Comparison of ENCODE assay signal across 7 mouse cellular contexts in the genomic region with DNA sequence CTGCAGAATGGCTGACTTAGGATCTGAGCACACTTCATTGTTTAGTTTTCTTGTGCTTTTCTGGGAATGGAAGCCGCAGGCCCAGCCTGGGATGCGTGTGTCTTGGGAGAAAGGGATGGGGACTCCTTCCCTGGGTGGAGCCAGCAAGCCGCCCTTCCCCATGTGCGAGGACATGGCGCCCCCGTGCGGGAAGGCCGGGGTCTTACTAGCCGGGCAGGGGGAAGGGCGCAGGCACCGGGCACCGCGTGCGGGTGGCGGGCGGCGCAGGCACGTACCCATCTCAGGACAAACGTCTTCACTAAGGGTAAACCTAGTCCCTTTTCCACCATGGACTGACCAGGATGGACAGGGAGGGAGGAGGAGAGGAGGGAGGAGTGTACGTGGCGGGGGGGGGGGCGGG. TPM values are rescaled to one million over a fixed set of nuclear protein-coding genes. Genes with fewer than 3 reads are reported as not detected.
DNase-seq lines count a peak whose midpoint lies in the region; ATAC-seq and TF ChIP-seq lines count a peak whose summit lies in the region.

No protein-coding gene starts in this region.

- no peak for TF ChIP-seq POLR2A in cortical plate, adult 2 months (IDR thresholded peaks at IDR 0.05; ENCODE audit: extremely low read depth, insufficient read depth, low read length)

- ATAC-seq in hematopoietic stem cell, adult 5-6 weeks (replicated peaks in 1 of 2; ENCODE audit: insufficient read depth in 1 of 2, low FRiP score in 2 of 2, low TSS enrichment in 1 of 2, low read depth in 1 of 2, poor library complexity in 2 of 2, severe bottlenecking in 2 of 2), result peak; percentile 14 to 44; a peak in 2 of 4 replicates
- ATAC-seq in liver, embryonic 16.5 days (ENCODE audit: low read depth), result no peak
- no peak for ATAC-seq in stomach, embryonic 15.5 days (ENCODE audit: insufficient read depth, low FRiP score, low read depth)
- no peak for ATAC-seq in midbrain, embryonic 13.5 days

- H3K36me3 ChIP-seq in liver, embryonic 16.5 days (ENCODE audit: control insufficient read depth, insufficient read depth), result no peaks in the 10 kb centered on the region
- H3K36me3 ChIP-seq in stomach, embryonic 15.5 days, result no peaks in the 10 kb centered on the region
- H3K36me3 ChIP-seq in midbrain, embryonic 13.5 days, result peaks cover 17% of the 10 kb centered on the region

- WGBS in liver, embryonic 16.5 days (ENCODE audit: insufficient replicate concordance), result 4% methylated on average over 19 of the region's 22 CpGs
- WGBS in stomach, embryonic 15.5 days, result 16% methylated on average over 19 of the region's 22 CpGs
- WGBS in midbrain, embryonic 13.5 days, result 12% methylated on average over 19 of the region's 22 CpGs

- 0 out of 2 replicates have a peak overlapping the region, but pooled peaks have one; percentile 34 for H3K4me2 ChIP-seq in liver, embryonic 16.5 days (ENCODE audit: low read depth, low read length)
- H3K4me2 ChIP-seq in stomach, embryonic 15.5 days, result peak overlapping the region; percentile 32; the same call in 1 of the 2 replicates
- H3K4me2 ChIP-seq in midbrain, embryonic 13.5 days (replicated peaks), result no peak overlapping the region

- H3K27me3 ChIP-seq in liver, embryonic 16.5 days (ENCODE audit: control insufficient read depth, insufficient read depth, low read depth, low read length), result peaks cover 43% of the 10 kb centered on the region
- H3K27me3 ChIP-seq in stomach, embryonic 15.5 days (replicated peaks), result peaks cover 25% of the 10 kb centered on the region
- H3K27me3 ChIP-seq in midbrain, embryonic 13.5 days, result peaks cover 64% of the 10 kb centered on the region

- no peak overlapping the region for H3K9ac ChIP-seq in liver, embryonic 16.5 days (ENCODE audit: low read depth, low read length)
- no peak overlapping the region for H3K9ac ChIP-seq in stomach, embryonic 15.5 days
- no peak overlapping the region for H3K9ac ChIP-seq in midbrain, embryonic 13.5 days (replicated peaks)

- H3K4me3 ChIP-seq in cortical plate, adult 2 months (ENCODE audit: insufficient read depth, low read length), result no peak overlapping the region
- no peak overlapping the region for H3K4me3 ChIP-seq in liver, embryonic 16.5 days (ENCODE audit: low read depth, low read length)
- no peak overlapping the region for H3K4me3 ChIP-seq in stomach, embryonic 15.5 days (replicated peaks)
- H3K4me3 ChIP-seq in midbrain, embryonic 13.5 days (replicated peaks), result no peak overlapping the region

- peak; percentile 75 for DNase-seq in 3134 (ENCODE audit: extremely low read depth, insufficient read length, low spot score)
- peak; percentile 89 to 90 for DNase-seq in B cell, adult 2 months

- no peak overlapping the region for H3K27ac ChIP-seq in cortical plate, adult 2 months (ENCODE audit: insufficient read depth, low read length)
- H3K27ac ChIP-seq in liver, embryonic 16.5 days (ENCODE audit: low read length), result no peak overlapping the region
- H3K27ac ChIP-seq in stomach, embryonic 15.5 days, result no peak overlapping the region
- no peak overlapping the region for H3K27ac ChIP-seq in midbrain, embryonic 13.5 days

- H3K9me3 ChIP-seq in liver, embryonic 16.5 days (replicated peaks; ENCODE audit: control insufficient read depth, low read length), result no peaks in the 10 kb centered on the region
- H3K9me3 ChIP-seq in stomach, embryonic 15.5 days, result no peaks in the 10 kb centered on the region
- 0 out of 2 replicates have a peak, but pooled peaks cover 2% of the 10 kb centered on the region for H3K9me3 ChIP-seq in midbrain, embryonic 13.5 days

- TF ChIP-seq CTCF in cortical plate, adult 2 months (IDR thresholded peaks at IDR 0.05; ENCODE audit: extremely low read depth, insufficient read depth, low read length), result 0 out of 2 replicates have a peak, but pooled peaks have one; percentile 3

- H3K4me1 ChIP-seq in cortical plate, adult 2 months (ENCODE audit: control insufficient read depth, insufficient read depth, low read length), result no peaks in the 10 kb centered on the region
- H3K4me1 ChIP-seq in liver, embryonic 16.5 days (ENCODE audit: control insufficient read depth, low read depth, low read length), result peaks cover 25% of the 10 kb centered on the region
- H3K4me1 ChIP-seq in stomach, embryonic 15.5 days, result peaks cover 30% of the 10 kb centered on the region
- H3K4me1 ChIP-seq in midbrain, embryonic 13.5 days (replicated peaks), result peaks cover 26% of the 10 kb centered on the region

RNA-seq across cellular contexts. Expression of a gene that starts 22.4 kb away (rescaled TPM):
- 100 and 104 TPM in 2 replicates for polyA plus RNA-seq in cortical plate, adult 2 months (2012; rRNA removed)
- 53.6 and 78.4 TPM in 2 replicates for total RNA-seq in hematopoietic stem cell, adult 5-6 weeks (2017)
- 18.5 and 22.5 TPM in 2 replicates for polyA plus RNA-seq in liver, embryonic 16.5 days (2015; fragmentation: Nextera tagmentation; extraction: Ambion mirVana)
- polyA plus RNA-seq in stomach, embryonic 15.5 days (2015; fragmentation: Nextera tagmentation; extraction: Ambion mirVana), result 70.6 and 75.1 TPM in 2 replicates
- 51.1 and 51.3 TPM in 2 replicates for polyA plus RNA-seq in midbrain, embryonic 13.5 days (2015; fragmentation: Nextera tagmentation; extraction: Ambion mirVana)

RNA-seq across cellular contexts. Expression of a gene that starts 35.7 kb away (rescaled TPM):
- polyA plus RNA-seq in cortical plate, adult 2 months (2012; rRNA removed), result 2.8 and 3.4 TPM in 2 replicates
- total RNA-seq in hematopoietic stem cell, adult 5-6 weeks (2017), result 1.0 and 9.7 TPM in 2 replicates
- 1.6 and 2.1 TPM in 2 replicates for polyA plus RNA-seq in liver, embryonic 16.5 days (2015; fragmentation: Nextera tagmentation; extraction: Ambion mirVana)
- 4.3 and 4.7 TPM in 2 replicates for polyA plus RNA-seq in stomach, embryonic 15.5 days (2015; fragmentation: Nextera tagmentation; extraction: Ambion mirVana)
- 4.4 and 7.5 TPM in 2 replicates for polyA plus RNA-seq in midbrain, embryonic 13.5 days (2015; fragmentation: Nextera tagmentation; extraction: Ambion mirVana)

RNA-seq across cellular contexts. Expression of a gene that starts 38.4 kb away (rescaled TPM):
- 199 and 221 TPM in 2 replicates for polyA plus RNA-seq in cortical plate, adult 2 months (2012; rRNA removed)
- 2.6 and 3.6 TPM in 2 replicates for total RNA-seq in hematopoietic stem cell, adult 5-6 weeks (2017)
- polyA plus RNA-seq in liver, embryonic 16.5 days (2015; fragmentation: Nextera tagmentation; extraction: Ambion mirVana), result 0.15 and 0.20 TPM in 2 replicates
- polyA plus RNA-seq in stomach, embryonic 15.5 days (2015; fragmentation: Nextera tagmentation; extraction: Ambion mirVana), result 1.1 TPM in 2 replicates
- 17.1 and 18.5 TPM in 2 replicates for polyA plus RNA-seq in midbrain, embryonic 13.5 days (2015; fragmentation: Nextera tagmentation; extraction: Ambion mirVana)

RNA-seq across cellular contexts. Expression of a gene that starts 41.2 kb away (rescaled TPM):
- polyA plus RNA-seq in cortical plate, adult 2 months (2012; rRNA removed), result 34.3 and 35.4 TPM in 2 replicates
- total RNA-seq in hematopoietic stem cell, adult 5-6 weeks (2017), result 51.4 and 93.2 TPM in 2 replicates
- polyA plus RNA-seq in liver, embryonic 16.5 days (2015; fragmentation: Nextera tagmentation; extraction: Ambion mirVana), result 81.3 and 93.9 TPM in 2 replicates
- 238 and 243 TPM in 2 replicates for polyA plus RNA-seq in stomach, embryonic 15.5 days (2015; fragmentation: Nextera tagmentation; extraction: Ambion mirVana)
- 201 and 208 TPM in 2 replicates for polyA plus RNA-seq in midbrain, embryonic 13.5 days (2015; fragmentation: Nextera tagmentation; extraction: Ambion mirVana)

RNA-seq across cellular contexts. Expression of a gene that starts 42.9 kb away (rescaled TPM):
- 6.0 and 6.1 TPM in 2 replicates for polyA plus RNA-seq in cortical plate, adult 2 months (2012; rRNA removed)
- 32.8 and 34.1 TPM in 2 replicates for total RNA-seq in hematopoietic stem cell, adult 5-6 weeks (2017)
- polyA plus RNA-seq in liver, embryonic 16.5 days (2015; fragmentation: Nextera tagmentation; extraction: Ambion mirVana), result 5.7 and 6.3 TPM in 2 replicates
- 9.1 and 9.6 TPM in 2 replicates for polyA plus RNA-seq in stomach, embryonic 15.5 days (2015; fragmentation: Nextera tagmentation; extraction: Ambion mirVana)
- 2.5 and 2.7 TPM in 2 replicates for polyA plus RNA-seq in midbrain, embryonic 13.5 days (2015; fragmentation: Nextera tagmentation; extraction: Ambion mirVana)

Comparison
In these comparisons a context has a peak if more than half of its experiments do, and no peak if none do; other contexts are left out.
1. ATAC-seq: peak in hematopoietic stem cell, adult 5-6 weeks (2 of 2); none in liver, embryonic 16.5 days (single experiment), stomach, embryonic 15.5 days (single experiment) and midbrain, embryonic 13.5 days (single experiment).
2. RNA of a gene that starts 38.4 kb away (polyA plus RNA-seq): 199 to 221 TPM in cortical plate, adult 2 months; 17.1 to 18.5 TPM in midbrain, embryonic 13.5 days, 1.1 TPM in stomach, embryonic 15.5 days and 0.15 to 0.20 TPM in liver, embryonic 16.5 days; every median in the first group is over 10 times any median in the second.